Mouse (Mus musculus) common myeloid progenitor, adult 5-6 weeks (primary cell): ENCODE results near the gene Eaf2. TPM values are rescaled to one million over a fixed set of nuclear protein-coding genes. Genes with fewer than 3 reads are reported as not detected.
A peak's percentile ranks its signal among the peaks of the same experiment; 100 is the strongest.

ENCODE experiments used
- ATAC-seq: replicated peaks from 2 replicates; pipeline ENCODE4 v1.8.0; 2016; ENCODE audit warnings: low read depth, mild to moderate bottlenecking, moderate TSS enrichment, inconsistent platforms; ENCODE audit not compliant: poor library complexity, severe bottlenecking
- total RNA-seq: library from RNA; stranded (forward); fragments of 200-1000, 187-1606 nt; gene quantifications from 2 replicates; pipeline ENCODE4 v1.2.3, GENCODE M21; 2017

The Eaf2 gene
- total RNA-seq, result not detected in 2 replicates

GRCm38 (mm10) chr16:36874583-36875275, at the start of gene Eaf2, which contains the start of gene Golgb1:
Gene Eaf2, minus strand, starts transcription at chr16:36875003.
Gene Golgb1, plus strand, starts transcription at chr16:36875140.
- ATAC-seq, result peak; percentile 99

- no peak for ATAC-seq
Measured at GRCm38 (mm10) chr16:36924312-36924711, 49.5 kb upstream of the Eaf2 start.

GRCm38 (mm10) chr16:36921980-36922379, 47.2 kb upstream of the Eaf2 start:
- no peak for ATAC-seq

- no peak for ATAC-seq
Measured at GRCm38 (mm10) chr16:36921067-36921613, 46.3 kb upstream of the Eaf2 start.

- 0 out of 2 replicates have a peak, but pooled peaks have one; percentile 39 for ATAC-seq
Measured at GRCm38 (mm10) chr16:36920410-36920809, 45.6 kb upstream of the Eaf2 start.

GRCm38 (mm10) chr16:36918505-36918904, 43.7 kb upstream of the Eaf2 start:
- no peak for ATAC-seq

GRCm38 (mm10) chr16:36914195-36914594, 39.4 kb upstream of the Eaf2 start:
- no peak for ATAC-seq

- ATAC-seq, result no peak
Measured at GRCm38 (mm10) chr16:36912311-36912710, 37.5 kb upstream of the Eaf2 start.

- no peak for ATAC-seq
Measured at GRCm38 (mm10) chr16:36911909-36912308, 37.1 kb upstream of the Eaf2 start.

GRCm38 (mm10) chr16:36903156-36903555, 28.4 kb upstream of the Eaf2 start:
- no peak for ATAC-seq

GRCm38 (mm10) chr16:36896712-36897111, 21.9 kb upstream of the Eaf2 start:
- no peak for ATAC-seq

- ATAC-seq, result no peak
Measured at GRCm38 (mm10) chr16:36893317-36893716, 18.5 kb upstream of the Eaf2 start.

GRCm38 (mm10) chr16:36891415-36891814, 16.6 kb upstream of the Eaf2 start:
- no peak for ATAC-seq

- peak; percentile 80 for ATAC-seq
Measured at GRCm38 (mm10) chr16:36890559-36890958, 15.8 kb upstream of the Eaf2 start.

- ATAC-seq, result no peak
Measured at GRCm38 (mm10) chr16:36887546-36887945, 12.7 kb upstream of the Eaf2 start.

GRCm38 (mm10) chr16:36885912-36886311, 11.1 kb upstream of the Eaf2 start:
- no peak for ATAC-seq

- ATAC-seq, result peak; percentile 89
Measured at GRCm38 (mm10) chr16:36884881-36885280, 10.1 kb upstream of the Eaf2 start.

GRCm38 (mm10) chr16:36882737-36883343, 8.0 kb upstream of the Eaf2 start:
- no peak for ATAC-seq

GRCm38 (mm10) chr16:36877316-36877715, 2.5 kb upstream of the Eaf2 start:
- no peak for ATAC-seq

GRCm38 (mm10) chr16:36875276-36875851, 561 bp upstream of the Eaf2 start:
- ATAC-seq, result no peak; the same call in 1 of the 2 replicates

- ATAC-seq, result no peak
Measured at GRCm38 (mm10) chr16:36869442-36869841, 5.4 kb downstream of the Eaf2 start.
